ENCODE assay signal across 11 mouse cellular contexts in the genomic region with DNA sequence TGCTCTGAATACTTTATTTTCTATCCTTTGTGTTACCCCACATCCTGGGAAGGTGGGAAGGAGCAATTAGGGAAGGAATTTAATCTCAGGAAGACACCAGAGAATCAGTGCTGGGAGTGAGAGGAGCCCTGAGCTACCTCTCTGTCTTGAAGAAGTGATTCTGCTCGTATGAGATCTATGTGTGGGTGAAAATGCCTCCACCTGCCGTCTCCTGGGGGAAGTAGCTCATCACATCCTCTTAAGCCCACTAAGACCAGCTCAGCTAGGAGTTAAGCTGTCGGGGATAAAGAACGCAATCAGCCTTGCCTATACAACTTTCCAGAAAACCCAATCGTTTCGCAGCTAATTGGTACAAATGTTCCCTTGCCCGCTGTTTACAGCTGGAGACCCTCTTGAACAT.
DNase-seq lines count a peak whose midpoint lies in the region; ATAC-seq and TF ChIP-seq lines count a peak whose summit lies in the region.
"Had no signal": no experiment of that assay in that cellular context is flagged by ENCODE, and none has a peak within 500 bp of the region (broad histone marks: within the 10 kb centered on the region; RNA-seq: fewer than 3 reads in every experiment).

No protein-coding gene starts in this region.

- H3K4me3 ChIP-seq in gastrocnemius, adult 2 months = no peak overlapping the region
- H3K4me3 ChIP-seq in neural tube, embryonic 14.5 days (ENCODE audit: low read depth, low read length) = no peak overlapping the region
- no peak overlapping the region for H3K4me3 ChIP-seq in forebrain, embryonic 15.5 days
- H3K4me3 ChIP-seq: heart, embryonic 13.5 days; limb, embryonic 12.5 days had no signal

- H3K4me1 ChIP-seq in neural tube, embryonic 14.5 days (ENCODE audit: control insufficient read depth, insufficient read depth, low read length) = peaks cover 4% of the 10 kb centered on the region; the same call in 1 of the 2 replicates
- peaks cover 28% of the 10 kb centered on the region for H3K4me1 ChIP-seq in forebrain, embryonic 15.5 days
- H3K4me1 ChIP-seq: limb, embryonic 12.5 days had no signal

- H3K9me3 ChIP-seq in neural tube, embryonic 14.5 days (ENCODE audit: control insufficient read depth, low read length) = no peaks in the 10 kb centered on the region
- no peaks in the 10 kb centered on the region for H3K9me3 ChIP-seq in forebrain, embryonic 15.5 days
- H3K9me3 ChIP-seq: heart, embryonic 13.5 days; limb, embryonic 12.5 days had no signal

- no peaks in the 10 kb centered on the region for H3K27me3 ChIP-seq in neural tube, embryonic 14.5 days (ENCODE audit: control insufficient read depth, insufficient read depth, low read length)
- no peaks in the 10 kb centered on the region for H3K27me3 ChIP-seq in forebrain, embryonic 15.5 days
- H3K27me3 ChIP-seq: heart, embryonic 13.5 days; limb, embryonic 12.5 days had no signal

- H3K9ac ChIP-seq in neural tube, embryonic 14.5 days (replicated peaks; ENCODE audit: low read depth, low read length) = no peak overlapping the region
- H3K9ac ChIP-seq in forebrain, embryonic 15.5 days (replicated peaks) = no peak overlapping the region
- H3K9ac ChIP-seq: heart, embryonic 13.5 days; limb, embryonic 12.5 days had no signal

- H3K4me2 ChIP-seq in neural tube, embryonic 14.5 days (ENCODE audit: low read depth, low read length) = no peak overlapping the region
- H3K4me2 ChIP-seq in forebrain, embryonic 15.5 days (replicated peaks) = no peak overlapping the region
- H3K4me2 ChIP-seq: heart, embryonic 13.5 days; limb, embryonic 12.5 days had no signal

- no peaks in the 10 kb centered on the region for H3K36me3 ChIP-seq in neural tube, embryonic 14.5 days (ENCODE audit: control insufficient read depth, insufficient read depth, low read length)
- peaks cover 2% of the 10 kb centered on the region; the same call in 1 of the 2 replicates for H3K36me3 ChIP-seq in forebrain, embryonic 15.5 days
- H3K36me3 ChIP-seq: heart, embryonic 13.5 days; limb, embryonic 12.5 days had no signal

- ATAC-seq in neural tube, embryonic 14.5 days (ENCODE audit: low read depth) = 0 out of 2 replicates have a peak, but pooled peaks have one; percentile 21
- ATAC-seq in forebrain, embryonic 15.5 days (replicated peaks) = peak; percentile 60; the same call in 1 of the 2 replicates

- TF ChIP-seq CTCF in gastrocnemius, adult 2 months (IDR thresholded peaks at IDR 0.05) = peak; percentile 18; the same call in 1 of the 2 replicates

- 53% methylated on average over 7 of the region's 7 CpGs for WGBS in neural tube, embryonic 14.5 days
- WGBS in forebrain, embryonic 15.5 days = 19% methylated on average over 7 of the region's 7 CpGs

- DNase-seq in gastrocnemius, adult 2 months = no peak
- no peak for DNase-seq in gastrocnemius, postnatal 4 days (ENCODE audit: low spot score in 2 of 2)
- no peak for DNase-seq in neural tube, embryonic 10.5 days (ENCODE audit: extremely low spot score, low spot score)
- peak; percentile 27 for DNase-seq in retina, embryonic 14.5 days (ENCODE audit: low spot score)
- DNase-seq in right cerebral cortex, postnatal 14 days = no peak
- no peak for DNase-seq in ovary, postnatal 36 days (ENCODE audit: low spot score)
- DNase-seq: lung, postnatal 14 days had no signal

- no peak overlapping the region for H3K27ac ChIP-seq in gastrocnemius, adult 2 months
- H3K27ac ChIP-seq in neural tube, embryonic 14.5 days (ENCODE audit: low read depth, low read length) = no peak overlapping the region
- no peak overlapping the region for H3K27ac ChIP-seq in forebrain, embryonic 15.5 days (replicated peaks)
- H3K27ac ChIP-seq: heart, embryonic 13.5 days; limb, embryonic 12.5 days had no signal

- intact Hi-C loops in gastrocnemius, adult 2 months (cut with DNase I) = no loop called here
